Mouse (Mus musculus) MEL (cell line): ENCODE results near the gene Krtcap3. TPM values are rescaled to one million over a fixed set of nuclear protein-coding genes. Genes with fewer than 3 reads are reported as not detected.

ENCODE experiments used
- DNase-seq: peaks from one replicate; pipeline ENCODE4 v3.0.0; 2011; ENCODE audit warnings: low read depth, low spot score
- H3K27ac ChIP-seq: 2 replicates; pipeline ENCODE4 v1.5.1; 2012; ENCODE audit warnings: low read depth, mild to moderate bottlenecking, control low read depth, low read length, moderate library complexity; ENCODE audit not compliant: control insufficient read depth
- H3K27me3 ChIP-seq, 2 experiments: fragments of 150-350 bp in 1 of 2; sonication (generic) in 1 of 2; 2 replicates each; pipeline ENCODE4 v1.6.1; 2012; ENCODE audit warnings: low read length in 2 of 2, mild to moderate bottlenecking in 2 of 2, improper control_type of control experiment in 1 of 2, moderate library complexity in 1 of 2; ENCODE audit not compliant: insufficient read depth in 2 of 2, control insufficient read depth in 1 of 2
- H3K36me3 ChIP-seq, 2 experiments: 2 replicates each; pipeline ENCODE4 v1.6.1; 2012 to 2014; ENCODE audit warnings: low read length in 2 of 2, improper control_type of control experiment in 1 of 2, inconsistent platforms in 1 of 2, mild to moderate bottlenecking in 1 of 2; ENCODE audit not compliant: insufficient read depth in 2 of 2, control insufficient read depth in 1 of 2
- H3K4me1 ChIP-seq, 2 experiments: fragments of 150-350 bp in 1 of 2; sonication (generic) in 1 of 2; 2 replicates each; pipeline ENCODE4 v1.6.1; 2012; ENCODE audit warnings: low read length in 2 of 2, improper control_type of control experiment in 1 of 2, mild to moderate bottlenecking in 1 of 2; ENCODE audit not compliant: insufficient read depth in 2 of 2, control insufficient read depth in 1 of 2
- H3K4me3 ChIP-seq, 2 experiments: fragments of 150-350 bp in 1 of 2; sonication (generic) in 1 of 2; 2 replicates each; pipeline ENCODE4 v1.5.1; 2012; ENCODE audit warnings: low read depth in 2 of 2, low read length in 2 of 2, mild to moderate bottlenecking in 2 of 2, moderate library complexity in 2 of 2, control low read depth in 1 of 2, improper control_type of control experiment in 1 of 2; ENCODE audit not compliant: control insufficient read depth in 1 of 2, insufficient read depth in 1 of 2
- H3K79me2 ChIP-seq: 2 replicates; pipeline ENCODE4 v1.6.1; 2012; ENCODE audit warnings: mild to moderate bottlenecking, low read length, moderate library complexity; ENCODE audit not compliant: control insufficient read depth, poor library complexity, insufficient read depth
- H3K9ac ChIP-seq: 2 replicates; pipeline ENCODE4 v1.6.1; 2012; ENCODE audit warnings: low read depth, mild to moderate bottlenecking, control low read depth, low read length, moderate library complexity; ENCODE audit not compliant: control insufficient read depth, poor library complexity, severe bottlenecking
- H3K9me3 ChIP-seq: fragments of 150-350 bp; sonication (generic); replicated peaks from 2 replicates; pipeline ENCODE4 v1.6.1; 2012; ENCODE audit warnings: mild to moderate bottlenecking, low read length, improper control_type of control experiment, moderate library complexity; ENCODE audit not compliant: insufficient read depth
- BHLHE40 ChIP-seq: IDR thresholded peaks from 2 replicates; pipeline ENCODE4 v1.6.1; 2012; ENCODE audit warnings: low read depth, mild to moderate bottlenecking, inconsistent platforms, low read length, improper control_type of control experiment, borderline replicate concordance
- CHD1 ChIP-seq: IDR thresholded peaks from 2 replicates; pipeline ENCODE4 v1.6.1; 2012; ENCODE audit warnings: low read depth, mild to moderate bottlenecking, inconsistent platforms, low read length, improper control_type of control experiment
- ELF1 ChIP-seq: IDR thresholded peaks from 2 replicates; pipeline ENCODE4 v1.6.1; 2014; ENCODE audit warnings: low read depth, mild to moderate bottlenecking, inconsistent platforms, low read length, improper control_type of control experiment, moderate library complexity
- ETS1 ChIP-seq: IDR thresholded peaks from 2 replicates; pipeline ENCODE4 v1.6.1; 2012; ENCODE audit warnings: low read depth, mild to moderate bottlenecking, inconsistent platforms, low read length, improper control_type of control experiment, moderate library complexity
- GATA1 ChIP-seq: IDR thresholded peaks from 2 replicates; pipeline ENCODE4 v1.6.1; 2011; ENCODE audit warnings: low read depth, low read length, improper control_type of control experiment
- HCFC1 ChIP-seq: IDR thresholded peaks from 2 replicates; pipeline ENCODE4 v1.6.1; 2012; ENCODE audit warnings: low read depth, mild to moderate bottlenecking, inconsistent platforms, low read length, improper control_type of control experiment, moderate library complexity
- MAX ChIP-seq: IDR thresholded peaks from 2 replicates; pipeline ENCODE4 v1.6.1; 2011; ENCODE audit warnings: low read length, improper control_type of control experiment
- MAZ ChIP-seq: IDR thresholded peaks from 2 replicates; pipeline ENCODE4 v1.6.1; 2012; ENCODE audit warnings: low read depth, mild to moderate bottlenecking, inconsistent platforms, low read length, improper control_type of control experiment
- MEF2A ChIP-seq: IDR thresholded peaks from 2 replicates; pipeline ENCODE4 v1.6.1; 2014; ENCODE audit warnings: low read depth, mild to moderate bottlenecking, inconsistent platforms, low read length, improper control_type of control experiment; ENCODE audit not compliant: poor library complexity, insufficient replicate concordance, severe bottlenecking; ENCODE audit errors: extremely low read depth
- MXI1 ChIP-seq: IDR thresholded peaks from 2 replicates; pipeline ENCODE4 v1.6.1; 2011; ENCODE audit warnings: mild to moderate bottlenecking, low read depth, low read length, improper control_type of control experiment
- MYB ChIP-seq: IDR thresholded peaks from 2 replicates; pipeline ENCODE4 v1.6.1; 2011; ENCODE audit warnings: mild to moderate bottlenecking, low read depth, low read length, improper control_type of control experiment
- MYC ChIP-seq: IDR thresholded peaks from 2 replicates; pipeline ENCODE4 v1.6.1; 2011; ENCODE audit warnings: low read depth, mild to moderate bottlenecking, low read length, improper control_type of control experiment, moderate library complexity
- NELFE ChIP-seq: IDR thresholded peaks from 2 replicates; pipeline ENCODE4 v1.6.1; 2011; ENCODE audit warnings: low read depth, low read length, improper control_type of control experiment
- NRF1 ChIP-seq: IDR thresholded peaks from 2 replicates; pipeline ENCODE4 v1.6.1; 2014; ENCODE audit warnings: low read depth, mild to moderate bottlenecking, inconsistent platforms, low read length, improper control_type of control experiment, moderate library complexity; ENCODE audit not compliant: poor library complexity, insufficient read depth, severe bottlenecking
- POLR2AphosphoS2 ChIP-seq: IDR thresholded peaks from 2 replicates; pipeline ENCODE4 v1.6.1; 2011; ENCODE audit warnings: low read length, improper control_type of control experiment
- POLR2AphosphoS5 ChIP-seq: IDR thresholded peaks from 2 replicates; pipeline ENCODE4 v1.6.1; 2012; ENCODE audit warnings: low read depth, borderline replicate concordance, mild to moderate bottlenecking, inconsistent platforms, low read length, moderate library complexity, mixed read lengths
- RAD21 ChIP-seq: IDR thresholded peaks from 2 replicates; pipeline ENCODE4 v1.6.1; 2011; ENCODE audit warnings: mild to moderate bottlenecking, low read depth, low read length, improper control_type of control experiment
- SIN3A ChIP-seq: IDR thresholded peaks from 2 replicates; pipeline ENCODE4 v1.6.1; 2012; ENCODE audit warnings: low read length, improper control_type of control experiment, inconsistent platforms
- SMC3 ChIP-seq: IDR thresholded peaks from 2 replicates; pipeline ENCODE4 v1.6.1; 2011; ENCODE audit warnings: low read depth, low read length, improper control_type of control experiment
- USF2 ChIP-seq, 2 experiments: IDR thresholded peaks; 2 replicates each; pipeline ENCODE4 v1.6.1; 2011 to 2012; ENCODE audit warnings: improper control_type of control experiment in 2 of 2, low read length in 2 of 2, borderline replicate concordance in 1 of 2, inconsistent platforms in 1 of 2, low read depth in 1 of 2, mild to moderate bottlenecking in 1 of 2; ENCODE audit not compliant: insufficient read depth in 1 of 2
- ZC3H11A ChIP-seq: IDR thresholded peaks from 2 replicates; pipeline ENCODE4 v1.6.1; 2012; ENCODE audit warnings: low read depth, mild to moderate bottlenecking, inconsistent platforms, low read length, improper control_type of control experiment
- ZKSCAN1 ChIP-seq: IDR thresholded peaks from 2 replicates; pipeline ENCODE4 v1.6.1; 2012; ENCODE audit warnings: low read depth, mild to moderate bottlenecking, inconsistent platforms, low read length, improper control_type of control experiment, moderate library complexity
- ZMIZ1 ChIP-seq: IDR thresholded peaks from 2 replicates; pipeline ENCODE4 v1.6.1; 2012; ENCODE audit warnings: low read depth, mild to moderate bottlenecking, inconsistent platforms, low read length, improper control_type of control experiment, moderate library complexity
- ZNF384 ChIP-seq: IDR thresholded peaks from 2 replicates; pipeline ENCODE4 v1.6.1; 2012; ENCODE audit warnings: low read depth, mild to moderate bottlenecking, inconsistent platforms, low read length, improper control_type of control experiment
- polyA plus RNA-seq, 2 experiments: library from polyadenylated mRNA; stranded (reverse) in 1 of 2; unstranded in 1 of 2; fragments of >175 nt in 1 of 2; fragments of >200 nt in 1 of 2; gene quantifications; 2 replicates each; pipeline versions ENCODE4 v1.2.1 to v1.2.4; 2012; ENCODE audit warnings: low replicate concordance in 2 of 2, low read depth in 1 of 2; ENCODE audit not compliant: insufficient read length in 2 of 2, insufficient read depth in 1 of 2, missing spikeins in 1 of 2
- total RNA-seq: library from RNA; depleted of rRNA; stranded (reverse); fragments of 300-350 nt; gene quantifications from 2 replicates; pipeline ENCODE4 v1.2.3, GENCODE M21; 2012

Krtcap3 gene
- total and polyA plus RNA-seq, 3 experiments: 1.2 to 3.3 TPM; not detected in 1

GRCm38 (mm10) chr5:31254452-31254851 lies 3.0 kb downstream of the Krtcap3 start:
- TF ChIP-seq MEF2A: no peak
- no peak for TF ChIP-seq NELFE
- TF ChIP-seq NRF1: no peak
- TF ChIP-seq POLR2AphosphoS2: no peak
- no peak for TF ChIP-seq MXI1
- no peak for TF ChIP-seq SIN3A
- no peak for TF ChIP-seq MAZ
- no peak for TF ChIP-seq RAD21
- TF ChIP-seq ELF1: no peak
- TF ChIP-seq ZKSCAN1: no peak
- TF ChIP-seq SMC3: no peak
- no peak for TF ChIP-seq POLR2AphosphoS5
- TF ChIP-seq USF2 (IDR thresholded peaks at IDR 0.05; ENCODE audit: borderline replicate concordance in 1 of 2, insufficient read depth in 1 of 2, low read depth in 1 of 2, low read length in 2 of 2): no peak
- no peak for TF ChIP-seq ZC3H11A
- TF ChIP-seq CHD1: no peak
- TF ChIP-seq ETS1: no peak
- no peak for TF ChIP-seq ZMIZ1
- TF ChIP-seq ZNF384: no peak
- TF ChIP-seq BHLHE40: no peak
- no peaks in the 10 kb centered on the region for H3K9me3 ChIP-seq
- no peak overlapping the region for H3K4me3 ChIP-seq
- H3K4me1 ChIP-seq: no peaks in the 10 kb centered on the region
- no peak overlapping the region for H3K9ac ChIP-seq
- H3K79me2 ChIP-seq: no peaks in the 10 kb centered on the region
- no peak overlapping the region for H3K27ac ChIP-seq
- no peaks in the 10 kb centered on the region; a peak in 1 of 4 replicates for H3K36me3 ChIP-seq
- no peak for DNase-seq
- no peaks in the 10 kb centered on the region for H3K27me3 ChIP-seq

DNA sequence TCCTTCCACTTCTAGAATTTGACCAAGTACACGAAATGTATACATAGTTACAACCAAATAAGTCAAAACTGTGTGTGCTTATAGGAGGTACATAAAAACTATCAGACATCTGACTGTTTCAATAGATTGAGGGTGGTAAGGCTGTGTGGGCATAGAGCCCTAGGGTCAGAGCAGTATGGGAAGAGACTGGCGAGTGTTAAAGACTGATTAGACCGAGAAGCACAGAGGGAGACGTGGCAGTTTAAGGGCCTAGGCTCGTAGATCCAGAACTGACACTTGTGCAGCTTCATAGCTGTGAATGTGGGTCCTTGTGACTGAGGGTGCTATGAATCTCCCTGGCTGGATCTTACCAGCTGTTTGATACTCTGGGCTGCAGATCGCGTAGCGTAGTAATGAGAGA lies 3.4 kb downstream of the Krtcap3 start:
- Histone ChIP-seq H3K27ac (no peak overlapping the region), H3K9ac (no peak overlapping the region), H3K9me3 (no peaks in the 10 kb centered on the region), H3K4me3 (no peak overlapping the region), H3K4me1 (no peaks in the 10 kb centered on the region), H3K27me3 (no peaks in the 10 kb centered on the region), H3K36me3 (no peaks in the 10 kb centered on the region; a peak in 1 of 4 replicates), H3K79me2 (no peaks in the 10 kb centered on the region)
- TF ChIP-seq GATA1 (no peak), MYC (no peak), ZC3H11A (no peak), USF2 (IDR thresholded peaks at IDR 0.05; ENCODE audit: borderline replicate concordance in 1 of 2, insufficient read depth in 1 of 2, low read depth in 1 of 2, low read length in 2 of 2) (no peak), HCFC1 (no peak), MAX (no peak), MYB (no peak), ZNF384 (no peak), POLR2AphosphoS2 (no peak)
- DNase-seq: no peak
